Mouse (Mus musculus) embryonic facial prominence, embryonic 13.5 days (tissue): ENCODE measurements around the gene H2-Q1. TPM values are rescaled to one million over a fixed set of nuclear protein-coding genes. Genes with fewer than 3 reads are reported as not detected.
"Not testable (repeated sequence)": the region's sequence is repeated elsewhere in the genome, so short reads cannot be mapped to it uniquely, and the experiment has no call there.

Experiments used
- ATAC-seq: fragments of 200-750 bp; cut with Nextera tagmentation; 2 replicates; pipeline ENCODE4 v1.8.0; 2017; ENCODE audit warnings: low read depth; ENCODE audit not compliant: insufficient number of reproducible peaks, insufficient read depth, low FRiP score, low TSS enrichment
- H3K27ac ChIP-seq: fragments of 300-500 bp; sonication (generic); 2 replicates; pipeline ENCODE4 v1.5.1; 2015; ENCODE audit warnings: moderate library complexity, mild to moderate bottlenecking, inconsistent platforms
- H3K27me3 ChIP-seq: fragments of 300-500 bp; sonication (generic); 2 replicates; pipeline ENCODE4 v1.6.1; 2015; ENCODE audit warnings: mild to moderate bottlenecking, inconsistent platforms
- H3K36me3 ChIP-seq: fragments of 300-500 bp; sonication (generic); 2 replicates; pipeline ENCODE4 v1.6.1; 2015; ENCODE audit warnings: mild to moderate bottlenecking, inconsistent platforms
- H3K4me1 ChIP-seq: fragments of 300-500 bp; sonication (generic); 2 replicates; pipeline ENCODE4 v1.6.1; 2015; ENCODE audit warnings: inconsistent platforms
- H3K4me2 ChIP-seq: fragments of 300-500 bp; sonication (generic); 2 replicates; pipeline ENCODE4 v1.6.1; 2015; ENCODE audit warnings: moderate library complexity, mild to moderate bottlenecking, inconsistent platforms
- H3K4me3 ChIP-seq: fragments of 300-500 bp; sonication (generic); 2 replicates; pipeline ENCODE4 v1.5.1; 2015; ENCODE audit warnings: mild to moderate bottlenecking, inconsistent platforms
- H3K9ac ChIP-seq: fragments of 300-500 bp; sonication (generic); 2 replicates; pipeline ENCODE4 v1.6.1; 2015; ENCODE audit warnings: mild to moderate bottlenecking, inconsistent platforms
- H3K9me3 ChIP-seq: fragments of 300-500 bp; sonication (generic); 2 replicates; pipeline ENCODE4 v1.6.1; 2016; ENCODE audit warnings: inconsistent platforms
- WGBS: fragments of 180-500 bp; shearing (Covaris S2); methylation state at CpG from one replicate; pipeline ENCODE4 v1.1.7; 2015; ENCODE audit warnings: mixed read lengths; 5-methylcytosine and 5-hydroxymethylcytosine counted together
- polyA plus RNA-seq: library from polyadenylated mRNA; unstranded; fragments of >200 nt; fragmentation: Nextera tagmentation; extraction: Ambion mirVana; gene quantifications from 2 replicates; pipeline ENCODE4 v1.2.1, GENCODE M21; 2015

H2-Q1 gene
- polyA plus RNA-seq, 1 experiment from 2014 or later, result not detected

DNA sequence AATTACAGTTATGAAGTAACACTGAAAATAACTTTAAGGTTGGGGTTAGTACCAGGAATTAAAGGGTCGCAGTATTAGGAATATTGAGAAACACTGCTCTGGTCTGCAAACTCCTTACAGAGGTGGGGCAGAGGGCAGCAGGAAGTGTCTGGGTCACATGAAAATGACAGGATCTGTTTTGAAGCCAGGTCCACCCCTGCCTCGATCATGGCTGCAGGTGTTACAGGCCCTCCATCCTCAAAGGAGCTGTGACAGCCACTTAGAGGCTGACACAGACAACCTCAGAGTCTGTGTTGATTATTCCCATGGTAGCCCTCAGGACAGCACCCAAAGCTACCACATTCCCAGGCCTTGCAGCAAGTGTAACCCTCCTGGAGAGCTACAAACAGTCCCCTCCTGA, 16.9 kb upstream of the H2-Q1 start:
- no peaks in the 10 kb centered on the region for H3K4me1 ChIP-seq
- H3K9me3 ChIP-seq, result no peaks in the 10 kb centered on the region
- H3K9ac ChIP-seq, result no peak overlapping the region
- peaks cover 13% of the 10 kb centered on the region; the same call in 1 of the 2 replicates for H3K27me3 ChIP-seq
- no peak for ATAC-seq
- H3K4me2 ChIP-seq, result no peak overlapping the region
- H3K27ac ChIP-seq, result no peak overlapping the region
- no peak overlapping the region for H3K4me3 ChIP-seq
- no peaks in the 10 kb centered on the region for H3K36me3 ChIP-seq
- WGBS, result 69% methylated on average over 2 of the region's 2 CpGs

- no peak overlapping the region for H3K4me3 ChIP-seq
- 82% methylated on average over 10 of the region's 10 CpGs for WGBS
- H3K9me3 ChIP-seq, result no peaks in the 10 kb centered on the region
- ATAC-seq, result no peak
- no peaks in the 10 kb centered on the region for H3K36me3 ChIP-seq
- H3K27me3 ChIP-seq, result peaks cover 18% of the 10 kb centered on the region
- no peak overlapping the region for H3K4me2 ChIP-seq
- no peak overlapping the region for H3K27ac ChIP-seq
- H3K9ac ChIP-seq, result no peak overlapping the region
- no peaks in the 10 kb centered on the region for H3K4me1 ChIP-seq
These were observed 16.4 kb upstream of the H2-Q1 start for GRCm38 (mm10) chr17:35303756-35304350.

- no peak for ATAC-seq
- 65% methylated on average over 6 of the region's 6 CpGs for WGBS
- Histone ChIP-seq H3K27ac (no peak overlapping the region), H3K4me2 (no peak overlapping the region), H3K4me3 (no peak overlapping the region), H3K4me1 (no peaks in the 10 kb centered on the region), H3K36me3 (no peaks in the 10 kb centered on the region), H3K9ac (no peak overlapping the region), H3K9me3 (no peaks in the 10 kb centered on the region), H3K27me3 (peaks cover 22% of the 10 kb centered on the region)
These were observed 15.7 kb upstream of the H2-Q1 start for GRCm38 (mm10) chr17:35304478-35304877.

DNA sequence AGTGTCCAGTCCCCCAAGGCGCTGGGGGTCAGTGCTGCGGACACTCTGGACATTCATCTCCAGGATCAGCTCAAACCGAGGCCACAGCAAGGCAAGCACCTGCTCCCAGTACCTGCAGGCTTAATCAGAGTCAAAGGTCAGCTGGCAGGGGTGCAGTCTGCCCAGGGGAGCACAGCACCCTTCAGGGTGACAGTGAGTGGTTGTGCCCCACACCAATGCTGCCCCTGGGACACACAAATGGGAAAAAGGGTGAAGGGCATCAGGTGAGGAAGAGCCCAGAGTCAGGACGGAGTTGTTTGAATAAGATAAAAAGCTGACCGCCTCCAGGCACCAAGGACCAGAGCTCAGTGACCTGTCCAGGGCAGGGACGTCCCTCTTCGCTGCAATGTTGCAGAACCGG, 15.3 kb upstream of the H2-Q1 start:
- not testable (repeated sequence) for H3K27ac ChIP-seq, H3K4me3 ChIP-seq, H3K9ac ChIP-seq, ATAC-seq, H3K4me2 ChIP-seq, H3K4me1 ChIP-seq, H3K36me3 ChIP-seq, H3K9me3 ChIP-seq
- WGBS, result 70% methylated on average over 8 of the region's 8 CpGs
- peaks cover 22% of the 10 kb centered on the region for H3K27me3 ChIP-seq

DNA sequence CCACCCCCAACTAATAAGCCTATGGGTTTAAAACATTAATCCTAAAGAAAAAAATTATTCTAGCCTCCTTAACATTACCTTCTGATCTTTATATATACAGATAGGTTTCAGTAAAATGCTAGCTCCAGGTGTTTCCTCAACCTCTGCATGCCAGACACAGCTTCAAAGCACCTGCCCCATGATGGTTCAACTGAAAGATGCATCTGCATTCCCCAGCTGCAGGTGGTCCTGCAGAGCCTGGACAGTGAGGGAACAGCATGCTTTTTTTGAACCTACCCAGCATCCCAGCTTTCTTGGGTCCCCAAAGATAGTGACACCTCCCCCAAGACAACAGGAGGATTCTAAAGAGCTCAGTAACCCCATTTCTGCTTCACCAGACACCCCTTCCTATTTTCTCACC, 1.5 kb upstream of the H2-Q1 start:
- Histone ChIP-seq H3K9me3 (no peaks in the 10 kb centered on the region), H3K4me2 (no peak overlapping the region), H3K4me1 (peaks cover 8% of the 10 kb centered on the region; the same call in 1 of the 2 replicates), H3K9ac (no peak overlapping the region), H3K27me3 (peaks cover 65% of the 10 kb centered on the region), H3K36me3 (no peaks in the 10 kb centered on the region), H3K4me3 (no peak overlapping the region), H3K27ac (no peak overlapping the region)
- ATAC-seq, result no peak

- not testable (repeated sequence) for H3K9me3 ChIP-seq, H3K36me3 ChIP-seq, ATAC-seq, H3K4me1 ChIP-seq, H3K9ac ChIP-seq, H3K27ac ChIP-seq, H3K4me2 ChIP-seq, H3K4me3 ChIP-seq
- peaks cover 46% of the 10 kb centered on the region for H3K27me3 ChIP-seq
- 56% methylated on average over 1 of the region's 1 CpGs for WGBS
These were observed 4.9 kb downstream of the H2-Q1 start for GRCm38 (mm10) chr17:35325124-35325523.

GRCm38 (mm10) chr17:35326000-35326399, 5.8 kb downstream of the H2-Q1 start:
- not testable (repeated sequence) for H3K4me1 ChIP-seq, H3K4me3 ChIP-seq, H3K9ac ChIP-seq, H3K36me3 ChIP-seq, H3K9me3 ChIP-seq, H3K4me2 ChIP-seq, H3K27ac ChIP-seq, ATAC-seq
- peaks cover 40% of the 10 kb centered on the region for H3K27me3 ChIP-seq

DNA sequence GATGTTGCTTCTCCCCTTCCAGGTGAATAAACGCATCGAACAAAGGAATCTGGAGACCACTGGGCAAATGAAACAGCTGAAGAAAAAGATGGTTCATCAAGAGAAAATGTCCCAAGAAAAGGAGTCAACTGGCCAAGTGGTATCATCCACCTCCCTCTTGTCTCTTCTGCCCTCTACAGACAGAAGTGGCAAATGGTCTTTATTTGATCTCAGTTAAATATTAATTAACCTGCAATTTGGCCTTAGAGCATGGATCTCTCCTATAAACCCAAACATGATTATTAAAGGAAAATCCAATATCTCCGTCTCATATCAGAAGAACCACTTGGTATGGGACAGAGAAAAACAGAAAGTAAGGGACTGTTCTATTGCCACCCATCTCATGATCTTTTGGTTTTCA, 9.5 kb downstream of the H2-Q1 start:
- not testable (repeated sequence) for H3K9me3 ChIP-seq, H3K36me3 ChIP-seq, H3K27ac ChIP-seq, H3K4me1 ChIP-seq, H3K4me2 ChIP-seq, H3K4me3 ChIP-seq, ATAC-seq, H3K9ac ChIP-seq
- H3K27me3 ChIP-seq, result peaks cover 10% of the 10 kb centered on the region; the same call in 1 of the 2 replicates
- 52% methylated on average over 3 of the region's 3 CpGs for WGBS

DNA sequence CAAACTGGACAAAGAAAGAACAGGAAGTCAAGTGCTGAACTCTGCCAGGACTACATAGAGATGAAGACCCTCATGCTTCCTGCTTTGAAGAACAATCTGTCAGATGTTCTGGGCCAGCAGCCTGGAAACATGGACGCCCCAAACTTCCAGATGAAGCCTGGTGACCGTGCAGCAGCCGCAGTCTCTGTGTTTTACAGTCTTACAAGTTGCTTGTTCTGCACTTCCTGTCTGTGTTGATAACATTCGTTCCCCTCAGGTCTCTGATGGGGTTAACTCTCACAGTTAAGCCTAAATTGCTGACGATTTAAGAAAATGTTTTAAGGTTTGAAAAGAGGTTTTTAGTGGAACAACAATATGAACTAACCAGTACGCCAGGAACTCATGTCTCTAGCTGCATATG, 11.3 kb downstream of the H2-Q1 start:
- ATAC-seq, H3K9ac ChIP-seq, H3K27ac ChIP-seq, H3K4me2 ChIP-seq, H3K4me3 ChIP-seq, H3K9me3 ChIP-seq, H3K4me1 ChIP-seq, H3K36me3 ChIP-seq: not testable (repeated sequence)
- H3K27me3 ChIP-seq, result peaks cover 10% of the 10 kb centered on the region; the same call in 1 of the 2 replicates
- WGBS, result 64% methylated on average over 6 of the region's 6 CpGs

DNA sequence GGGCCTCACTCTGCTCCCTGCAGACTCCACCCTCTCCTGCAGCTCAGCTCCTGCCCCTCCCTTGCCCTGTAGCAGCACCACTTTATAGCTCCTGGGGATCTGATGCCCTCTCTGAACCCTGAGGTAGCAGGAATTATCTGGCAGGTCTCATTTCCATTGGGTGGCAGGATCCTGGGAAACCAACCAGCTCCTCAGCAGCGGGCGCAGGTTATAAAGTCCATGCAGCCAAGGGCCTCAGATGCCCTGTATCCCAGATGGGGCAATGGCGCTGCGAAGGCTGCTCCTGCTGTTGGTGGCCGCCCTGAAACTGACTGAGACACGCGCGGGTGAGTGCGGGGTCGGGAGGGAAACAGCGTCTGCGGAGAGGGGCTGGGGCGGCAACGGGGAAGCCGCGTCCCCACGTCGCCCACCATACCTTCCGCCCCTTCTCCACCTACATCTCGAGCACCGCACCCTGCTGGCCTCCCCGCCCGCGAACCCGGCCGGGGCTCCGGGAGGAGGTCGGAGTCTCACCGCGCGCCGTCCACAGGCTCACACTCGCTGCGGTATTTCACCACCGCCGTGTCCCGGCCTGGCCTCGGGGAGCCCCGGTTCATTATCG, 22.0 kb downstream of the H2-Q1 start, which contains the start of gene H2-Q2:
H2-Q2 (plus strand) TSS at position 172 of the 601 bp plus-strand sequence.
- no peaks in the 10 kb centered on the region for H3K9me3 ChIP-seq
- H3K36me3 ChIP-seq, result no peaks in the 10 kb centered on the region
- under 1% methylated on average over 40 of the region's 40 CpGs for WGBS
- peak within 1 kb of the TSS; percentile 73 for H3K4me2 ChIP-seq
- peak within 1 kb of the TSS; percentile 54; the same call in 1 of the 2 replicates for H3K9ac ChIP-seq
- no peak for ATAC-seq
- H3K27me3 ChIP-seq, result peaks cover 63% of the 10 kb centered on the region
- H3K27ac ChIP-seq, result no peak within 1 kb of the TSS
- peaks cover 10% of the 10 kb centered on the region for H3K4me1 ChIP-seq
- H3K4me3 ChIP-seq, result peak within 1 kb of the TSS; percentile 43

DNA sequence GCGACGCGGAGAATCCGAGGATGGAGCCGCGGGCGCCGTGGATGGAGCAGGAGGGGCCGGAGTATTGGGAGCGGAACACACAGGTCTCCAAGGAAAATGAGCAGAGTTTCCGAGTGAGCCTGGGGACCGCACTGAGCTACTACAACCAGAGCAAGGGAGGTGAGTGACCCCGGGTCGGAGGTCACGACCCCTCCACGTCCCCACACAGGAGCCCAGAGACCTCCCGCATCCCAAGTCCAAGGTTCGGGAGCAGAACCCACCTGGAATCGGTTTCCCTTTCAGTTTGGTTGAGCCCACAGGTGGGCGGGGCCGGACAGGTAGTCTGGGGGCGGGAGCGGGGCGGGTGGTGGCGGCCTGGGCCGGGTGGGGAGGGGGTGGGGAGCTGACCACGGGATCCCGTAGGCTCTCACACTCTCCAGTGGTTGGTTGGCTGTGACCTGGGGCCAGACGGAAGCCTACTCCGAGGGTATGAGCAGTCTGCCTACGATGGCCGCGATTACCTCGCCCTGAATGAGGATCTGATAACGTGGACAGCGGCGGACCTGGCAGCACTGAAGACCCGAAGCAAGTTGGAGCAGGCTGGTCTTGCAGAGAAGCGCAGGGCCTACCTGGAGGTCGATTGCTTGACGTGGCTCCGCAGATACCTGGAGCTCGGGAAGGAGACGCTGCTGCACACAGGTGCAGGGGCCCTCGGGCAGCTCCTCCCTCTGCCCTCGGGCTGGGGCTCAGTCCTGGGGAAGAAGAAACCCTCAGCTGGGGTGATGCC, 22.7 kb downstream of the H2-Q1 start:
- Histone ChIP-seq H3K9ac (peak overlapping the region; percentile 54; the same call in 1 of the 2 replicates), H3K27ac (no peak overlapping the region), H3K36me3 (no peaks in the 10 kb centered on the region), H3K4me3 (peak overlapping the region; percentile 43), H3K9me3 (no peaks in the 10 kb centered on the region), H3K4me1 (peaks cover 10% of the 10 kb centered on the region), H3K27me3 (peaks cover 63% of the 10 kb centered on the region), H3K4me2 (peak overlapping the region; percentile 73)
- 2% methylated on average over 46 of the region's 46 CpGs for WGBS
- ATAC-seq, result no peak

- H3K27me3 ChIP-seq, result peaks cover 39% of the 10 kb centered on the region
- H3K27ac ChIP-seq, H3K4me1 ChIP-seq, H3K4me3 ChIP-seq, H3K4me2 ChIP-seq, ATAC-seq, H3K9ac ChIP-seq, H3K36me3 ChIP-seq, H3K9me3 ChIP-seq: not testable (repeated sequence)
These were observed 27.5 kb downstream of the H2-Q1 start for GRCm38 (mm10) chr17:35347659-35348058.
